Mouse (Mus musculus): Measurements from ENCODE around the gene Slc9a9. TPM values are rescaled to one million over a fixed set of nuclear protein-coding genes. Genes with fewer than 3 reads are reported as not detected.

Gene Slc9a9
- polyA plus RNA-seq, 2 experiments: 1.1 to 1.3 TPM

- no peaks in the 10 kb centered on the region for H3K4me1 ChIP-seq (replicated peaks; ENCODE audit: control insufficient read depth in 2 of 2, insufficient read depth in 2 of 2, low read length in 1 of 2)
- WGBS (ENCODE audit: insufficient replicate concordance): 49% methylated on average over 5 of the region's 5 CpGs
- no peak overlapping the region for H3K4me2 ChIP-seq (ENCODE audit: low read depth)
- no peaks in the 10 kb centered on the region for H3K9me3 ChIP-seq (ENCODE audit: control insufficient read depth, low read length)
- H3K36me3 ChIP-seq (replicated peaks; ENCODE audit: control insufficient read depth, insufficient read depth, low read depth): no peaks in the 10 kb centered on the region
- no peak overlapping the region for H3K9ac ChIP-seq (replicated peaks)
- TF ChIP-seq EP300 (IDR thresholded peaks at IDR 0.05; ENCODE audit: low read depth) (no peak), CTCF (IDR thresholded peaks at IDR 0.05; ENCODE audit: low read depth) (no peak)
- no peak overlapping the region for H3K27ac ChIP-seq
- H3K4me3 ChIP-seq (ENCODE audit: insufficient read depth in 1 of 2, low read depth in 2 of 2, low read length in 2 of 2): no peak overlapping the region
- no peaks in the 10 kb centered on the region for H3K27me3 ChIP-seq (ENCODE audit: control insufficient read depth, insufficient read depth, low read length)
- no peak for ATAC-seq (ENCODE audit: insufficient read depth)
- DNase-seq (ENCODE audit: low read depth in 3 of 3, low spot score in 3 of 3): no peak
These were observed 90.2 kb downstream of the Slc9a9 start for GRCm38 (mm10) chr9:94759904-94760303.

- H3K27me3 ChIP-seq (ENCODE audit: control insufficient read depth, insufficient read depth, low read length): no peaks in the 10 kb centered on the region
- no peak overlapping the region for H3K9ac ChIP-seq (replicated peaks)
- H3K36me3 ChIP-seq (replicated peaks; ENCODE audit: control insufficient read depth, insufficient read depth, low read depth): no peaks in the 10 kb centered on the region
- H3K27ac ChIP-seq: no peak overlapping the region
- WGBS (ENCODE audit: insufficient replicate concordance): 55% methylated on average over 6 of the region's 6 CpGs
- no peak overlapping the region for H3K4me2 ChIP-seq (ENCODE audit: low read depth)
- no peaks in the 10 kb centered on the region for H3K4me1 ChIP-seq (replicated peaks; ENCODE audit: control insufficient read depth in 2 of 2, insufficient read depth in 2 of 2, low read length in 1 of 2)
- no peak overlapping the region for H3K4me3 ChIP-seq (ENCODE audit: insufficient read depth in 1 of 2, low read depth in 2 of 2, low read length in 2 of 2)
- DNase-seq (ENCODE audit: low read depth in 3 of 3, low spot score in 3 of 3) (no peak), ATAC-seq (ENCODE audit: insufficient read depth) (no peak)
- TF ChIP-seq CTCF (IDR thresholded peaks at IDR 0.05; ENCODE audit: low read depth) (no peak), EP300 (IDR thresholded peaks at IDR 0.05; ENCODE audit: low read depth) (no peak)
- H3K9me3 ChIP-seq (ENCODE audit: control insufficient read depth, low read length): no peaks in the 10 kb centered on the region
These were observed 98.4 kb downstream of the Slc9a9 start for GRCm38 (mm10) chr9:94768114-94768513.

GRCm38 (mm10) chr9:94768524-94768923 is 98.8 kb downstream of the Slc9a9 start:
- WGBS (ENCODE audit: insufficient replicate concordance): 48% methylated on average over 4 of the region's 4 CpGs
- H3K27ac ChIP-seq: no peak overlapping the region
- TF ChIP-seq CTCF (IDR thresholded peaks at IDR 0.05; ENCODE audit: low read depth) (no peak), EP300 (IDR thresholded peaks at IDR 0.05; ENCODE audit: low read depth) (no peak)
- H3K9ac ChIP-seq (replicated peaks): no peak overlapping the region
- no peak overlapping the region for H3K4me3 ChIP-seq (ENCODE audit: insufficient read depth in 1 of 2, low read depth in 2 of 2, low read length in 2 of 2)
- H3K36me3 ChIP-seq (replicated peaks; ENCODE audit: control insufficient read depth, insufficient read depth, low read depth): no peaks in the 10 kb centered on the region
- H3K27me3 ChIP-seq (ENCODE audit: control insufficient read depth, insufficient read depth, low read length): no peaks in the 10 kb centered on the region
- H3K4me2 ChIP-seq (ENCODE audit: low read depth): no peak overlapping the region
- no peaks in the 10 kb centered on the region for H3K4me1 ChIP-seq (replicated peaks; ENCODE audit: control insufficient read depth in 2 of 2, insufficient read depth in 2 of 2, low read length in 1 of 2)
- DNase-seq (ENCODE audit: low read depth in 3 of 3, low spot score in 3 of 3): no peak
- H3K9me3 ChIP-seq (ENCODE audit: control insufficient read depth, low read length): no peaks in the 10 kb centered on the region
- no peak for ATAC-seq (ENCODE audit: insufficient read depth)

- H3K4me1 ChIP-seq (replicated peaks; ENCODE audit: control insufficient read depth in 2 of 2, insufficient read depth in 2 of 2, low read length in 1 of 2): no peaks in the 10 kb centered on the region
- no peaks in the 10 kb centered on the region for H3K36me3 ChIP-seq (replicated peaks; ENCODE audit: control insufficient read depth, insufficient read depth, low read depth)
- no peaks in the 10 kb centered on the region for H3K27me3 ChIP-seq (ENCODE audit: control insufficient read depth, insufficient read depth, low read length)
- H3K4me3 ChIP-seq (ENCODE audit: insufficient read depth in 1 of 2, low read depth in 2 of 2, low read length in 2 of 2): no peak overlapping the region
- H3K9ac ChIP-seq (replicated peaks): no peak overlapping the region
- ATAC-seq (ENCODE audit: insufficient read depth) (no peak), DNase-seq (ENCODE audit: low read depth in 3 of 3, low spot score in 3 of 3) (no peak)
- H3K9me3 ChIP-seq (ENCODE audit: control insufficient read depth, low read length): no peaks in the 10 kb centered on the region
- TF ChIP-seq EP300 (IDR thresholded peaks at IDR 0.05; ENCODE audit: low read depth) (no peak), CTCF (IDR thresholded peaks at IDR 0.05; ENCODE audit: low read depth) (no peak)
- 58% methylated on average over 4 of the region's 4 CpGs for WGBS (ENCODE audit: insufficient replicate concordance)
- H3K27ac ChIP-seq: no peak overlapping the region
- H3K4me2 ChIP-seq (ENCODE audit: low read depth): no peak overlapping the region
These were observed 103.6 kb downstream of the Slc9a9 start for GRCm38 (mm10) chr9:94773357-94773756.

GRCm38 (mm10) chr9:94788261-94788660 is 118.6 kb downstream of the Slc9a9 start:
- DNase-seq (ENCODE audit: low read depth in 3 of 3, low spot score in 3 of 3): no peak
- no peak overlapping the region for H3K4me3 ChIP-seq (ENCODE audit: insufficient read depth in 1 of 2, low read depth in 2 of 2, low read length in 2 of 2)
- no peak for TF ChIP-seq CTCF (IDR thresholded peaks at IDR 0.05; ENCODE audit: low read depth)
- TF ChIP-seq EP300 (IDR thresholded peaks at IDR 0.05; ENCODE audit: low read depth): no peak

More at GRCm38 (mm10) chr9:94788261-94788660, 118.6 kb downstream of the Slc9a9 start:
- no peaks in the 10 kb centered on the region for H3K36me3 ChIP-seq (replicated peaks; ENCODE audit: control insufficient read depth, insufficient read depth, low read depth)
- H3K9ac ChIP-seq (replicated peaks): no peak overlapping the region
- ATAC-seq (ENCODE audit: insufficient read depth): no peak
- no peak overlapping the region for H3K4me2 ChIP-seq (ENCODE audit: low read depth)
- H3K27me3 ChIP-seq (ENCODE audit: control insufficient read depth, insufficient read depth, low read length): no peaks in the 10 kb centered on the region
- no peaks in the 10 kb centered on the region for H3K9me3 ChIP-seq (ENCODE audit: control insufficient read depth, low read length)
- no peak overlapping the region for H3K27ac ChIP-seq
- H3K4me1 ChIP-seq (replicated peaks; ENCODE audit: control insufficient read depth in 2 of 2, insufficient read depth in 2 of 2, low read length in 1 of 2): no peaks in the 10 kb centered on the region
- WGBS (ENCODE audit: insufficient replicate concordance): 54% methylated on average over 3 of the region's 3 CpGs
